Mouse (Mus musculus): ENCODE measurements around the gene Zfp775. TPM values are rescaled to one million over a fixed set of nuclear protein-coding genes. Genes with fewer than 3 reads are reported as not detected.

The Zfp775 gene
- polyA plus RNA-seq, 1 experiment from 2014 or later = 14.6 TPM

GRCm38 (mm10) chr6:48594043-48594738, 7.7 kb upstream of the Zfp775 start:
- Histone ChIP-seq H3K36me3 (peaks cover 38% of the 10 kb centered on the region), H3K9ac (peak overlapping the region; percentile 90), H3K9me3 (replicated peaks) (peaks cover 20% of the 10 kb centered on the region), H3K27ac (peak overlapping the region; percentile 88), H3K4me1 (peaks cover 18% of the 10 kb centered on the region), H3K27me3 (no peaks in the 10 kb centered on the region), H3K4me3 (peak overlapping the region; percentile 64), H3K4me2 (replicated peaks) (peak overlapping the region; percentile 72)
- ATAC-seq (ENCODE audit: low FRiP score) = peak; percentile 69
- WGBS = under 1% methylated on average over 41 of the region's 41 CpGs

GRCm38 (mm10) chr6:48595278-48595677, 6.6 kb upstream of the Zfp775 start:
- peaks cover 18% of the 10 kb centered on the region for H3K4me1 ChIP-seq
- peak overlapping the region; percentile 90 for H3K9ac ChIP-seq
- peaks cover 45% of the 10 kb centered on the region for H3K36me3 ChIP-seq
- whole genome bisulfite sequencing = 59% methylated on average over 1 of the region's 1 CpGs
- 0 out of 2 replicates have a peak overlapping the region, but pooled peaks have one; percentile 88 for H3K27ac ChIP-seq
- H3K9me3 ChIP-seq (replicated peaks) = peaks cover 20% of the 10 kb centered on the region
- H3K27me3 ChIP-seq = no peaks in the 10 kb centered on the region
- peak overlapping the region; percentile 64; the same call in 1 of the 2 replicates for H3K4me3 ChIP-seq
- no peak for ATAC-seq (ENCODE audit: low FRiP score)
- peak overlapping the region; percentile 72 for H3K4me2 ChIP-seq (replicated peaks)

GRCm38 (mm10) chr6:48596545-48597232, 5.2 kb upstream of the Zfp775 start:
- WGBS = 96% methylated on average over 45 of the region's 45 CpGs
- ATAC-seq (ENCODE audit: low FRiP score) = no peak
- H3K27ac ChIP-seq = no peak overlapping the region

GRCm38 (mm10) chr6:48597233-48597625, 4.6 kb upstream of the Zfp775 start:
- Histone ChIP-seq H3K4me2 (replicated peaks) (no peak overlapping the region), H3K36me3 (peaks cover 45% of the 10 kb centered on the region), H3K4me1 (peaks cover 25% of the 10 kb centered on the region), H3K9me3 (replicated peaks) (peaks cover 20% of the 10 kb centered on the region), H3K27me3 (no peaks in the 10 kb centered on the region), H3K4me3 (no peak overlapping the region), H3K27ac (no peak overlapping the region), H3K9ac (no peak overlapping the region)
- 96% methylated on average over 27 of the region's 27 CpGs for WGBS
- no peak for ATAC-seq (ENCODE audit: low FRiP score)

More at GRCm38 (mm10) chr6:48596545-48597232, 5.2 kb upstream of the Zfp775 start:
- H3K9me3 ChIP-seq (replicated peaks) = peaks cover 20% of the 10 kb centered on the region
- no peak overlapping the region for H3K4me3 ChIP-seq
- peaks cover 25% of the 10 kb centered on the region for H3K4me1 ChIP-seq
- no peaks in the 10 kb centered on the region for H3K27me3 ChIP-seq
- H3K36me3 ChIP-seq = peaks cover 45% of the 10 kb centered on the region
- H3K4me2 ChIP-seq (replicated peaks) = no peak overlapping the region
- H3K9ac ChIP-seq = no peak overlapping the region

- no peak overlapping the region for H3K4me3 ChIP-seq
- 0 out of 2 replicates have a peak overlapping the region, but pooled peaks have one; percentile 85 for H3K27ac ChIP-seq
- peaks cover 46% of the 10 kb centered on the region for H3K36me3 ChIP-seq
- H3K4me1 ChIP-seq = peaks cover 13% of the 10 kb centered on the region
- 84% methylated on average over 1 of the region's 1 CpGs for WGBS
- H3K27me3 ChIP-seq = no peaks in the 10 kb centered on the region
- no peak overlapping the region for H3K9ac ChIP-seq
- no peak for ATAC-seq (ENCODE audit: low FRiP score)
- H3K4me2 ChIP-seq (replicated peaks) = no peak overlapping the region
- H3K9me3 ChIP-seq (replicated peaks) = peaks cover 20% of the 10 kb centered on the region
These were observed 1.3 kb upstream of the Zfp775 start for GRCm38 (mm10) chr6:48600594-48600993.

GRCm38 (mm10) chr6:48602080-48602741, 348 bp downstream of the Zfp775 start:
- H3K27ac ChIP-seq = peak overlapping the region; percentile 85
- peak overlapping the region; percentile 62 for H3K4me3 ChIP-seq
- peak overlapping the region; percentile 84 for H3K4me2 ChIP-seq (replicated peaks)
- WGBS = 3% methylated on average over 28 of the region's 28 CpGs
- peaks cover 30% of the 10 kb centered on the region for H3K36me3 ChIP-seq
- H3K27me3 ChIP-seq = no peaks in the 10 kb centered on the region
- peak; percentile 89 for ATAC-seq (ENCODE audit: low FRiP score)
- peaks cover 13% of the 10 kb centered on the region for H3K4me1 ChIP-seq
- H3K9ac ChIP-seq = peak overlapping the region; percentile 89
- H3K9me3 ChIP-seq (replicated peaks) = peaks cover 8% of the 10 kb centered on the region

GRCm38 (mm10) chr6:48608124-48608523, 6.3 kb downstream of the Zfp775 start:
- peaks cover 13% of the 10 kb centered on the region for H3K36me3 ChIP-seq
- H3K9ac ChIP-seq = no peak overlapping the region
- 0 out of 2 replicates have a peak, but pooled peaks cover 3% of the 10 kb centered on the region for H3K4me1 ChIP-seq
- no peak overlapping the region for H3K27ac ChIP-seq
- 70% methylated on average over 2 of the region's 2 CpGs for WGBS
- H3K9me3 ChIP-seq (replicated peaks) = no peaks in the 10 kb centered on the region
- no peaks in the 10 kb centered on the region for H3K27me3 ChIP-seq
- H3K4me2 ChIP-seq (replicated peaks) = no peak overlapping the region
- H3K4me3 ChIP-seq = no peak overlapping the region
- no peak for ATAC-seq (ENCODE audit: low FRiP score)

GRCm38 (mm10) chr6:48609512-48609911, 7.6 kb downstream of the Zfp775 start:
- 0 out of 2 replicates have a peak, but pooled peaks cover 3% of the 10 kb centered on the region for H3K4me1 ChIP-seq
- ATAC-seq (ENCODE audit: low FRiP score) = no peak
- H3K27ac ChIP-seq = no peak overlapping the region
- H3K36me3 ChIP-seq = peaks cover 27% of the 10 kb centered on the region
- 46% methylated on average over 5 of the region's 7 CpGs for WGBS
- H3K4me2 ChIP-seq (replicated peaks) = no peak overlapping the region
- no peak overlapping the region for H3K4me3 ChIP-seq
- no peak overlapping the region for H3K9ac ChIP-seq
- no peaks in the 10 kb centered on the region for H3K27me3 ChIP-seq
- no peaks in the 10 kb centered on the region for H3K9me3 ChIP-seq (replicated peaks)

GRCm38 (mm10) chr6:48610657-48611056, 8.8 kb downstream of the Zfp775 start:
- Histone ChIP-seq H3K9ac (no peak overlapping the region), H3K4me3 (no peak overlapping the region), H3K9me3 (replicated peaks) (no peaks in the 10 kb centered on the region), H3K27me3 (no peaks in the 10 kb centered on the region), H3K27ac (no peak overlapping the region), H3K4me1 (0 out of 2 replicates have a peak, but pooled peaks cover 3% of the 10 kb centered on the region), H3K4me2 (replicated peaks) (no peak overlapping the region), H3K36me3 (peaks cover 31% of the 10 kb centered on the region)
- ATAC-seq (ENCODE audit: low FRiP score) = no peak
- WGBS = 83% methylated on average over 3 of the region's 3 CpGs

GRCm38 (mm10) chr6:48613464-48613863, 11.6 kb downstream of the Zfp775 start:
- 90% methylated on average over 4 of the region's 4 CpGs for WGBS
- Histone ChIP-seq H3K4me1 (0 out of 2 replicates have a peak, but pooled peaks cover 3% of the 10 kb centered on the region), H3K27me3 (no peaks in the 10 kb centered on the region), H3K4me2 (replicated peaks) (no peak overlapping the region), H3K9ac (no peak overlapping the region), H3K27ac (no peak overlapping the region), H3K36me3 (peaks cover 38% of the 10 kb centered on the region), H3K9me3 (replicated peaks) (no peaks in the 10 kb centered on the region), H3K4me3 (no peak overlapping the region)
- no peak for ATAC-seq (ENCODE audit: low FRiP score)

- Histone ChIP-seq H3K9me3 (replicated peaks) (no peaks in the 10 kb centered on the region), H3K36me3 (peaks cover 46% of the 10 kb centered on the region), H3K27ac (no peak overlapping the region), H3K4me1 (no peaks in the 10 kb centered on the region), H3K4me2 (replicated peaks) (no peak overlapping the region), H3K27me3 (no peaks in the 10 kb centered on the region), H3K4me3 (no peak overlapping the region), H3K9ac (no peak overlapping the region)
- no peak for ATAC-seq (ENCODE audit: low FRiP score)
- 94% methylated on average over 5 of the region's 5 CpGs for WGBS
These were observed 12.9 kb downstream of the Zfp775 start for GRCm38 (mm10) chr6:48614756-48615155.

- ATAC-seq (ENCODE audit: low FRiP score) = no peak
- peaks cover 42% of the 10 kb centered on the region for H3K36me3 ChIP-seq
- no peak overlapping the region for H3K27ac ChIP-seq
These were observed 18.2 kb downstream of the Zfp775 start for GRCm38 (mm10) chr6:48620031-48620430.

More at GRCm38 (mm10) chr6:48620031-48620430, 18.2 kb downstream of the Zfp775 start:
- 94% methylated on average over 30 of the region's 30 CpGs for WGBS
- Histone ChIP-seq H3K9me3 (replicated peaks) (no peaks in the 10 kb centered on the region), H3K27me3 (no peaks in the 10 kb centered on the region), H3K9ac (no peak overlapping the region), H3K4me1 (no peaks in the 10 kb centered on the region), H3K4me2 (replicated peaks) (no peak overlapping the region), H3K4me3 (no peak overlapping the region)

Data from hindbrain, embryonic 12.5 days (tissue).